Mouse (Mus musculus): ENCODE data around the gene Col5a1.

DNA sequence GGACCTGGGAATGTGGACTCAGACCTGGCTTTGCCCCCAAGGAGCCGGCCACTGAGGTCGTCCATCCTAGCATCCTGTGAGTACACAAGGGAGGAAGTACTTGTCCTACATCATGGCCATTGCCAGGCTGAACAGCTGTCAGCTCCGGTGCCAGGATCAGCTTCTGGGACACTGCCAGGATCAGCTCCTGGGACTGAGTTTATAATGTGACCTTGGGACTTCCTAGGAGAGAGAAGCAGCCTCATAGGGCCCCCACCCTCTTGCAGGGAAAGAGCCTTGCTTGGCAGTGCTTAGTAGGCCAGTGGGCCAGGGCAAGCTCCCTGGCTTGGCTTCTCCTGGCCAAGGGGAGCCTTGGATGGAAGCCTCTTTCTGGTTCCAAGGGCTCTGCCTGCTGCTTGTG lies 67.6 kb downstream of the Col5a1 start:
- TF ChIP-seq CTCF (IDR thresholded peaks at IDR 0.05; ENCODE audit: borderline replicate concordance, insufficient read depth, low read depth, low read length) = no peak
- TF ChIP-seq POLR2A (IDR thresholded peaks at IDR 0.05; ENCODE audit: borderline replicate concordance, insufficient read depth, low read length) = no peak

Data from cerebellum, adult 2 months (tissue).